Mouse (Mus musculus) embryonic facial prominence, embryonic 14.5 days (tissue): ENCODE measurements around the gene Gm17657. TPM values are rescaled to one million over a fixed set of nuclear protein-coding genes. Genes with fewer than 3 reads are reported as not detected.
"Not testable (repeated sequence)": the region's sequence is repeated elsewhere in the genome, so short reads cannot be mapped to it uniquely, and the experiment has no call there.

Experiments used
- ATAC-seq: fragments of 200-750 bp; cut with Nextera tagmentation; 2 replicates; pipeline ENCODE4 v1.8.0; 2017; ENCODE audit warnings: low read depth, moderate number of reproducible peaks, moderate TSS enrichment
- DNase-seq: peaks from one replicate; pipeline ENCODE4 v3.0.0-alpha.2; 2015; ENCODE audit warnings: low spot score
- H3K27ac ChIP-seq: fragments of 300-500 bp; sonication (generic); replicated peaks from 2 replicates; pipeline ENCODE4 v1.5.1; 2014; ENCODE audit warnings: low read depth, mild to moderate bottlenecking, low read length, moderate library complexity
- H3K27me3 ChIP-seq: fragments of 300-500 bp; sonication (generic); replicated peaks from 2 replicates; pipeline ENCODE4 v1.6.1; 2014; ENCODE audit warnings: low read length; ENCODE audit not compliant: control insufficient read depth, insufficient read depth
- H3K36me3 ChIP-seq: fragments of 300-500 bp; sonication (generic); 2 replicates; pipeline ENCODE4 v1.6.1; 2014; ENCODE audit warnings: low read length, mixed read lengths; ENCODE audit not compliant: control insufficient read depth, insufficient read depth
- H3K4me1 ChIP-seq: fragments of 300-500 bp; sonication (generic); 2 replicates; pipeline ENCODE4 v1.6.1; 2014; ENCODE audit warnings: antibody characterized with exemption, low read length; ENCODE audit not compliant: control insufficient read depth, insufficient read depth
- H3K4me2 ChIP-seq: fragments of 300-500 bp; sonication (generic); 2 replicates; pipeline ENCODE4 v1.6.1; 2014; ENCODE audit warnings: low read depth, mild to moderate bottlenecking, low read length, moderate library complexity, mixed read lengths
- H3K4me3 ChIP-seq: fragments of 300-500 bp; sonication (generic); 2 replicates; pipeline ENCODE4 v1.5.1; 2014; ENCODE audit warnings: low read depth, mild to moderate bottlenecking, low read length
- H3K9ac ChIP-seq: fragments of 300-500 bp; sonication (generic); 2 replicates; pipeline ENCODE4 v1.6.1; 2014; ENCODE audit warnings: low read depth, mild to moderate bottlenecking, low read length, moderate library complexity, mixed read lengths
- H3K9me3 ChIP-seq: fragments of 300-500 bp; sonication (generic); 2 replicates; pipeline ENCODE4 v1.6.1; 2016; ENCODE audit warnings: low read length; ENCODE audit not compliant: control insufficient read depth
- WGBS: fragments of 180-500 bp; shearing (Covaris S2); extraction: QIAGEN DNeasy Blood & Tissue Kit; methylation state at CpG from one replicate; pipeline ENCODE4 v1.1.7; 2014; 5-methylcytosine and 5-hydroxymethylcytosine counted together
- polyA plus RNA-seq: library from polyadenylated mRNA; unstranded; fragments of >200 nt; fragmentation: Nextera tagmentation; extraction: Ambion mirVana; gene quantifications from 2 replicates; pipeline ENCODE4 v1.2.1, GENCODE M21; 2014

The Gm17657 gene
- polyA plus RNA-seq, 1 experiment from 2014 or later: not detected

DNA sequence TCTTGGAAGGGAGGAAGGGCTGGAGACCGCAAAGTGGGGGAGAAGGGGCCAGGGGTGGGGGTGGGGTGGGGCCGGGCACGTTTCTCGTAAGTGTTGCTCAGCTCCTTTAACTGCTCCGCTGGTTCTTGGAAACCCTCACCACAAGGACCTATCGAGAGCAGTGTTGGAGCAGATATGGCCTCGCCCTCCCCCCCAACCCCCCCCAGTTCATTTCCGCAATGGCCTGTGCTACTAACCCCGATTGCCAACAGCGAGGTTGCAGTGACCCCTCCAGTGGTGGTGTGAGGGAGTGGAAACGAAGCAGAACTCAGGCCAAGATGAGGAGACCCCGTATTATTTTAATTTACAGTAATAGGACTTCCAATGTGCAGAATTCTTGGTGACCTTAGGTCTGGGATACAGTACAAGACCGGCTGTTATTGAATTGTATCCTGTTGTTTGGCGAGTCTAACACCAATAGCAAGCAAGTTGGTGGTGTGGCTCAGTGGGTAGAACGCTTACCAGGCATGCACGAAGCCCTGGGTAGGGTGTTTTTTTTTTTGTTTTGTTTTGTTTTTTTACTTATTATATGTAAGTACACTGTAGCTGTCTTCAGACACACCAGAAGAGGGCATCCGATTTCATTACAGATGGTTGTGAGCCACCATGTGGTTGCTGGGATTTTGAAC is 48.5 kb downstream of the Gm17657 start:
- Histone ChIP-seq H3K9ac (no peak overlapping the region), H3K27me3 (no peaks in the 10 kb centered on the region), H3K9me3 (no peaks in the 10 kb centered on the region), H3K27ac (no peak overlapping the region), H3K36me3 (no peaks in the 10 kb centered on the region), H3K4me2 (no peak overlapping the region), H3K4me3 (no peak overlapping the region), H3K4me1 (peaks cover 10% of the 10 kb centered on the region)
- 76% methylated on average over 17 of the region's 17 CpGs for WGBS
- no peak for ATAC-seq
- DNase-seq: no peak

DNA sequence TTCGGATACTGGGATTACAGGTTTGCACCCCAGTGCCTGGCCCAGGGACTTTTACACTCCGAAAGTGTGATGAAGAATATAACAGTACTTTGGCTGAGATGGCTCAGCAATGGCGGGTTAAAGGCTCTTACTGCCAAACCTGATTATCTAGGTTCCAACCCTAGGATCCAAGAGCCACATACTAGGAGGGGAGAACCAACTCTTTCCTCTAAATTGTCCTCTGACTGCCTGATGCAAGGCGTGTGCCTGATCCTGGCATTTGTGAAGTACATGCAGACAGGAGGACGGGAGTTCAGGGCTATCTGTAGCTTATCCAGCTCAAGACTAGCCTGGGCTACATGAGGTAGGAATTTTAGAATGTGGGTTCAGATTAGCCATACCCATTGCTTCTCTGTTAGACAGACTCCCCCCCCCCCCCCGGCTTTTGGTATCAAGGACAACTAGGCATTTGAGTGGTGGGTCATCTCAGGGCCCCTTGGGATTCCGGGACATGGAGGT is 49.1 kb downstream of the Gm17657 start:
- H3K4me2 ChIP-seq: no peak overlapping the region
- no peak overlapping the region for H3K9ac ChIP-seq
- no peak overlapping the region for H3K27ac ChIP-seq
- DNase-seq (no peak), ATAC-seq (no peak)
- 77% methylated on average over 7 of the region's 7 CpGs for WGBS
- H3K4me3 ChIP-seq: no peak overlapping the region
- H3K9me3 ChIP-seq: no peaks in the 10 kb centered on the region
- H3K4me1 ChIP-seq: peaks cover 10% of the 10 kb centered on the region
- H3K27me3 ChIP-seq: no peaks in the 10 kb centered on the region
- no peaks in the 10 kb centered on the region for H3K36me3 ChIP-seq

DNA sequence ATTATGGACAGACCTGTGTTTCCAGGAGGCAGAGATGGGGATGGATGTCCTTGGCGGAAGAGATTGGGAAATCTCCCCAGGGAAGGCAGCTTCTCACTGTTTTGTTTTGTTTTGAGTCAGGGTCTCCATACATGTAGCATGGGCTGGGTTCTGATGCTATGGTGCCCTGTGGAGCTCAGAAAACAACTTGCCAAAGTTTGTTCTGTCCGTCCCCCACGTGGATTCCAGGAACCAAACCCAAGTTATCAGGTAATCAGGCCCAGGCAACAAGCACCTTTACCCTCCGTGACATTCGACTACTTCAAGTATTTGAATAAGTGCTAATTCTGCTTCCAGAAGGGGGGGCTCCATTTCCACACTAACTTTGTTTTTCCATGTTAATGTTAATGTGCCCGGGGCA is 49.9 kb downstream of the Gm17657 start:
- H3K4me2 ChIP-seq: no peak overlapping the region
- H3K27ac ChIP-seq: no peak overlapping the region
- peaks cover 10% of the 10 kb centered on the region for H3K4me1 ChIP-seq
- no peak overlapping the region for H3K4me3 ChIP-seq
- H3K9me3 ChIP-seq: no peaks in the 10 kb centered on the region
- ATAC-seq (no peak), DNase-seq (no peak)
- H3K36me3 ChIP-seq: peaks cover 4% of the 10 kb centered on the region
- H3K9ac ChIP-seq: no peak overlapping the region
- 75% methylated on average over 6 of the region's 6 CpGs for WGBS
- no peaks in the 10 kb centered on the region for H3K27me3 ChIP-seq

DNA sequence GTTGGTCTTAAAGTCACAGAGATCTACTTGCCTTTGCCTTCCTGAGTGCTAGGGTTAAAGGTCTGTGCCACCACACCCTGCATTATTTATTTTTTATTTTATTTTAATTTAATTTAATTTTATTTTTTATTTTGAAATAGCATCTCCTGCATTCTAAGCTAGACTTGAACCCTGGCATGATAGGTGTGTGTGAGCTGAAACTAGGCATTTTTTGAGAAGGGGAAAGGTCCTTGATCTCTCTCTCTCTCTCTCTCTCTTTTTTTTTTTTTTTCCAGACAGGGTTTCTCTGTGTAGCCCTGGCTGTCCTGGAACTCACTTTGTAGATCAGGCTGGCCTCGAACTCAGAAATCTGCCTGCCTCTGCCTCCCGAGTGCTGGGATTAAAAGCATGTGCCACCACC is 50.5 kb downstream of the Gm17657 start:
- not testable (repeated sequence) for ATAC-seq, H3K9ac ChIP-seq, H3K4me2 ChIP-seq, H3K27ac ChIP-seq, H3K27me3 ChIP-seq, H3K36me3 ChIP-seq, H3K9me3 ChIP-seq, H3K4me3 ChIP-seq, DNase-seq
- WGBS: 100% methylated on average over 2 of the region's 2 CpGs
- H3K4me1 ChIP-seq: peaks cover 10% of the 10 kb centered on the region

DNA sequence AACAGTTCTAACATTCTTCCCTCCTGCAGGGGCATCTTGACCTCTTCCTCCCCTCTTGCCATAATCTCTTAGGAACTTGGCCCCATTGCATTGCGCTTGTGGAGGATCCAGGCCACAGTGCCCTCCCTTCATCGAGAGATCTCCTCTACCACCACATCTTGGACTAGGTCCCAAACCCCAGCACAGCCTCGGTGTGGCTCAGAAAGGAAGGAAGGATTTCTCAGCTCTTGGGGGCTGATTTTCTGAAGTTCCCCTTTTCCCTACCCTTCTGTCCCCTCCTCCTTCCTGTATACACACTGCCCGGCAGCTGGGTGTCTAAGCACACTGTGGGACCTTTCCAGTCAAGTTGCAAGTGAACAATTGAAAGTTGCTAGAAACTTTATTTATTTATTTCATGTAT is 51.4 kb downstream of the Gm17657 start:
- Histone ChIP-seq H3K9me3 (no peaks in the 10 kb centered on the region), H3K9ac (no peak overlapping the region), H3K27me3 (no peaks in the 10 kb centered on the region), H3K27ac (peak overlapping the region; percentile 21; the same call in 1 of the 2 replicates), H3K36me3 (peaks cover 15% of the 10 kb centered on the region), H3K4me3 (no peak overlapping the region), H3K4me1 (peaks cover 10% of the 10 kb centered on the region), H3K4me2 (no peak overlapping the region)
- DNase-seq (peak; percentile 57), ATAC-seq (no peak)
- WGBS: 30% methylated on average over 4 of the region's 4 CpGs

DNA sequence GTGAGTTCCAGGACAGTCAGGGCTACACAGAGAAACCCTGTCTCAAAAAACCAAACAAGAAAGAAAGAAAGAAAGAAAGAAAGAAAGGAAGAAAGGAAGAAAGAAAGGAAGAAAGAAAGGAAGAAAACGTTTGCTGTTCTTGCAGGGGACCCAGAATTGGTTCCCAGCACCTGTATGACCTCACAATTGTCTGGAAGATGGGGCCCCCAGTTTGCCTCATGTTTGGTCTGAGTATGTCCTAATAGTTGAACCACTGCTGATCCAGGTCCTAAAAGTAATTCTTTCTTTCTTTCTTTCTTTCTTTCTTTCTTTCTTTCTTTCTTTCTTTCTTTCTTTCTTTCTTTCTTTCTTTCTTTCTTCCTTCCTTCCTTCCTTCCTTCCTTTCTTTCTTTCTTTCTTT is 52.0 kb downstream of the Gm17657 start:
- H3K4me1 ChIP-seq, H3K27me3 ChIP-seq, H3K4me3 ChIP-seq, H3K27ac ChIP-seq, ATAC-seq, DNase-seq, H3K4me2 ChIP-seq, H3K9me3 ChIP-seq, H3K9ac ChIP-seq: not testable (repeated sequence)
- peaks cover 15% of the 10 kb centered on the region for H3K36me3 ChIP-seq
- WGBS: 78% methylated on average over 1 of the region's 1 CpGs

DNA sequence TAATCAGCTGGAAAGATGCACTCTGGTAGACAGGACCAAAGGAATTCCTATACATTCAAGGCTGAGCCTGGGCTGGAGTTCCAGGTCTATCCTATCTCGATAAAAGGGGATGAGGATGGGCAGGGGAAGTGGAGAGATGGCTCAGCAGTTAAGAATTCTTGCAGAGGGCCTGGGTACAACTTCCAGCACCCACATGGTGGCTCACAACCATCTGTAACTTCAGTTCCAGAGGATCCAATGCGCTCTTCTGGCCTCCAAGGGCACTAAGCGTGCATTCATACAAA is 52.4 kb downstream of the Gm17657 start:
- Histone ChIP-seq H3K9ac (no peak overlapping the region), H3K36me3 (peaks cover 15% of the 10 kb centered on the region), H3K4me1 (peaks cover 5% of the 10 kb centered on the region; the same call in 1 of the 2 replicates), H3K27me3 (no peaks in the 10 kb centered on the region), H3K4me3 (no peak overlapping the region), H3K9me3 (no peaks in the 10 kb centered on the region), H3K27ac (no peak overlapping the region), H3K4me2 (no peak overlapping the region)
- 97% methylated on average over 3 of the region's 3 CpGs for WGBS
- no peak for ATAC-seq
- DNase-seq: no peak

DNA sequence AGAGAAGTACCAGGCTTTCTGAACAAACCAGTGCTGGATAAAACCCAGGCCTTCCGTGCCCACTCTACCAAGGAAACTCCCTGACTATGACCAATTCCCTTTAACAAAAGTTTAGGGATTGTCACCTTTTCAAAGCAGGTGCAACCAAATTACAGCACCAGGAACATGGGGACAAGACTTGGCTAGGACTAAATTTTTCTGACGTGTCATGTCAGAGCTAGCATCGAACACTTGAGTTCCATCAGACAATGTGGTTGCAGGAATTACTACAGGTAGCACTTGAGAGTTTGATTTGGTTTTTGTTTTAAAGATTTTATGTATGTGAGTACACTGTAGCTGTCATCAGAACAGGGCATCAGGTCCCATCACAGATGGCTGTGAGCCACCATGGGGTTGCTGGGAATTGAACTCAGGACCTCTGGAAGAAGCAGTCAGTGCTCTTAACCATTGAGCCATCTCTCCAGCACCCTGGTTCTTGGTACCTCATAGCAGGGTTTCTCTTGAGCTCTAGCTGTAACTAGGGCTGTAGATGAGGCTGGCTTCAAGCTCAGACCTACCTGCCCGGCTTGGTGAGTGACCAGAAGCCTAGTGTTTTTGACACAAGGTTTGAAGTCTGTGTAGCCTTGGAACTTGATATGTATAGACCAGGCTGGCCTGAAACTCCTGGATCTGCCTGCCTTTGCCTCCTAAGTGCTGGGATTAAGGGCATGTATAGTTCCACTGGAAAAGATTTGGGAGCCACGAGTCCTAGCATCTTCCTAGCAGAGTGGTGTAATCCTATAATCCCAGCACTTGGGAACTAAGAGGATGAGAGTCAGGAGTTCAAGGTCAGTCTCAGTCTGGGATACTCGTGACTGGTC is 53.0 kb downstream of the Gm17657 start:
- WGBS: 76% methylated on average over 6 of the region's 6 CpGs
- no peaks in the 10 kb centered on the region for H3K27me3 ChIP-seq
- no peaks in the 10 kb centered on the region for H3K9me3 ChIP-seq
- peaks cover 15% of the 10 kb centered on the region for H3K36me3 ChIP-seq
- no peak overlapping the region for H3K27ac ChIP-seq
- H3K4me2 ChIP-seq: no peak overlapping the region
- peaks cover 5% of the 10 kb centered on the region; the same call in 1 of the 2 replicates for H3K4me1 ChIP-seq
- ATAC-seq (no peak), DNase-seq (no peak)
- H3K4me3 ChIP-seq: no peak overlapping the region
- H3K9ac ChIP-seq: no peak overlapping the region
